Mouse (Mus musculus): ENCODE results near the gene Yy2. TPM values are rescaled to one million over a fixed set of nuclear protein-coding genes. Genes with fewer than 3 reads are reported as not detected.

The Yy2 gene
- under 1 TPM; 0.38 to 0.79 TPM for total RNA-seq (2021)
- long read RNA-seq, experiment 1: 0 reads
- long read RNA-seq, experiment 2: 0 reads

GRCm38 (mm10) chrX:157568840-157569239 is at the start of gene Yy2:
Gene Yy2 (minus strand): TSS chrX:157568985.
- no peak for DNase-seq

- no peak for DNase-seq
These were observed 44.1 kb upstream of the Yy2 start for GRCm38 (mm10) chrX:157612894-157613293.

- no peak for DNase-seq
These were observed 32.7 kb upstream of the Yy2 start for GRCm38 (mm10) chrX:157601450-157601849.

GRCm38 (mm10) chrX:157598186-157598996 is 29.6 kb upstream of the Yy2 start, which contains the start of gene Mbtps2:
Gene Mbtps2 (minus strand): TSS chrX:157598715.
- DNase-seq: peak; percentile 48

- DNase-seq: no peak
These were observed 28.9 kb upstream of the Yy2 start for GRCm38 (mm10) chrX:157597585-157598185.

GRCm38 (mm10) chrX:157596802-157597201 is 28.0 kb upstream of the Yy2 start:
- DNase-seq: no peak

GRCm38 (mm10) chrX:157595927-157596326 is 27.1 kb upstream of the Yy2 start:
- no peak for DNase-seq

GRCm38 (mm10) chrX:157594606-157595005 is 25.8 kb upstream of the Yy2 start:
- no peak for DNase-seq

- no peak for DNase-seq
These were observed 18.2 kb upstream of the Yy2 start for GRCm38 (mm10) chrX:157587001-157587400.

- no peak for DNase-seq
These were observed 17.6 kb upstream of the Yy2 start for GRCm38 (mm10) chrX:157586397-157586796.

- no peak for DNase-seq
These were observed 10.4 kb upstream of the Yy2 start for GRCm38 (mm10) chrX:157579108-157579614.

GRCm38 (mm10) chrX:157574683-157575082 is 5.9 kb upstream of the Yy2 start:
- no peak for DNase-seq

- DNase-seq: no peak
These were observed 5.0 kb downstream of the Yy2 start for GRCm38 (mm10) chrX:157563794-157564193.

- DNase-seq: no peak
These were observed 21.7 kb downstream of the Yy2 start for GRCm38 (mm10) chrX:157547082-157547481.

Other genes starting within 250 kb of the Yy2 start
- gene Phex, start 153.7 kb downstream of the Yy2 start, total RNA-seq (2021): under 1 TPM; 0.29 to 0.33 TPM
- gene Sms, start 76.7 kb downstream of the Yy2 start, total RNA-seq (2021): 10 to 100 TPM; 41.5 to 47.8 TPM
- 10 to 100 TPM; 11.4 to 12.8 TPM for gene Mbtps2, start 29.7 kb upstream of the Yy2 start, total RNA-seq (2021)
- gene Smpx, start 129.9 kb upstream of the Yy2 start, total RNA-seq (2021): 100 to 1,000 TPM; 316 to 397 TPM
- gene Klhl34, start 249.4 kb upstream of the Yy2 start, total RNA-seq (2021): 10 to 100 TPM; 21.7 to 33.1 TPM

All from gastrocnemius, postnatal 25 days (tissue).